Mouse (Mus musculus) embryonic fibroblast, embryonic 13.5 days (primary cell): Measurements from ENCODE around the gene Prrc2a.

ENCODE experiments used
- CTCF ChIP-seq: IDR thresholded peaks from 2 replicates; pipeline ENCODE4 v1.5.1; 2011; ENCODE audit warnings: mild to moderate bottlenecking, control low read depth, low read length, moderate library complexity, borderline replicate concordance; ENCODE audit not compliant: insufficient read depth
- POLR2A ChIP-seq: IDR thresholded peaks from 2 replicates; pipeline ENCODE4 v1.6.1; 2011; ENCODE audit warnings: low read depth, mild to moderate bottlenecking, control low read depth, low read length, moderate library complexity

DNA sequence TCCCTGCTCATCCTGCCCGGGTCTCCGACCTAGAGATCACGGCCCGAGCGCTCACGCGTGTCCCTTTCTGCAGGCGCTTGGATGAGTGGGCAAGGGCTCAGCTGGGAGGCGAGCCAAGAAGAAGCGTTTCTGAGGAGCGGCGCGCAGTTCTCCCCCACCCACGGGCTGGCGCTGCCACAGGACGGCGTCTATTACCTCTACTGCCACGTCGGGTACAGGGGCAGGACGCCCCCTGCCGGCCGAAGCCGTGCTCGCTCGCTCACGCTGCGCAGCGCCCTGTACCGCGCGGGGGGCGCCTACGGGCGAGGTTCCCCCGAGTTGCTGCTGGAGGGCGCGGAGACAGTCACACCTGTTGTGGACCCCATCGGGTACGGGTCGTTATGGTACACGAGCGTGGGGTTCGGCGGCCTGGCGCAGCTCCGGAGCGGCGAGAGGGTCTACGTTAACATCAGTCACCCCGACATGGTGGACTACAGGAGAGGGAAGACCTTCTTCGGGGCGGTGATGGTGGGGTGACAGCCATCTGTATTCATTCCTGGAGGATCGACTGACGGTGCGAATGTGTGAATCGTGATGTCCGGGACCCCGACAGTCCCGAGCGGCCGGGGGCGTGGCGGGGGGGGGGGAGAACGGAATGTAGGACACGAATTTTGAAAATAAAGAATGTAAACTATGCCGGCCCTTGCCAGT, 31.1 kb upstream of the Prrc2a start:
- TF ChIP-seq POLR2A (no peak), CTCF (peak; percentile 92)
